Mouse (Mus musculus): Measurements from ENCODE around the gene Tpsg1. TPM values are rescaled to one million over a fixed set of nuclear protein-coding genes. Genes with fewer than 3 reads are reported as not detected.

The Tpsg1 gene
- polyA plus RNA-seq (2011; ENCODE audit: insufficient read depth, insufficient read length, low replicate concordance, missing spikeins), result not detected in 2 replicates

- TF ChIP-seq POLR2A (IDR thresholded peaks at IDR 0.05; ENCODE audit: borderline replicate concordance, control insufficient read depth, low read depth, low read length) (no peak), CTCF (IDR thresholded peaks at IDR 0.05; ENCODE audit: control insufficient read depth, insufficient read depth, low read length) (no peak)
- 63% methylated on average over 3 of the region's 3 CpGs for WGBS
- Histone ChIP-seq H3K4me1 (ENCODE audit: control insufficient read depth, insufficient read depth, low read length) (no peaks in the 10 kb centered on the region), H3K4me3 (replicated peaks; ENCODE audit: control insufficient read depth, low read depth, low read length) (no peak within 1 kb of the TSS), H3K27ac (ENCODE audit: control insufficient read depth, insufficient read depth, low read depth, low read length, poor library complexity) (no peak within 1 kb of the TSS)
Measured at GRCm38 (mm10) chr17:25368973-25369372, at the start of gene Tpsg1. TSS of gene Tpsg1 (plus strand) at chr17:25369273.

DNA sequence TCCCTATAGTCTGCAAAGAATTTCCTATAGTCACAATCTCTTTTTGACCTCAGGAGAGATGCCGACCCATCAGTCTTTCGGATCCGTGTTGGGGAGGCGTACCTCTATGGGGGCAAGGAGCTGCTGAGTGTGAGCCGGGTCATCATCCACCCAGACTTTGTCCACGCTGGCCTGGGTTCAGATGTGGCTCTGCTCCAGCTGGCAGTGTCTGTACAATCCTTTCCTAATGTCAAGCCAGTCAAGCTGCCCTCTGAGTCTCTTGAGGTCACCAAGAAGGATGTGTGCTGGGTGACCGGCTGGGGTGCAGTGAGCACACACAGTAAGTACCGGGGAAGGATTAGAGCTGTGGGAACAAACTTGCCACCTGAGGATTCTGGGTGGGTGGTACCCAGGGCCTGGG, 48.3 kb upstream of the Tpsg1 start:
- Histone ChIP-seq H3K27ac (ENCODE audit: control insufficient read depth, insufficient read depth, low read depth, low read length, poor library complexity) (no peak overlapping the region), H3K4me1 (ENCODE audit: control insufficient read depth, insufficient read depth, low read length) (no peaks in the 10 kb centered on the region), H3K4me3 (replicated peaks; ENCODE audit: control insufficient read depth, low read depth, low read length) (no peak overlapping the region)
- WGBS, result 78% methylated on average over 8 of the region's 8 CpGs
- TF ChIP-seq CTCF (IDR thresholded peaks at IDR 0.05; ENCODE audit: control insufficient read depth, insufficient read depth, low read length), result no peak
- no peak for TF ChIP-seq POLR2A (IDR thresholded peaks at IDR 0.05; ENCODE audit: borderline replicate concordance, control insufficient read depth, low read depth, low read length)

GRCm38 (mm10) chr17:25322930-25323329, 46.1 kb upstream of the Tpsg1 start:
- no peak overlapping the region for H3K4me3 ChIP-seq (replicated peaks; ENCODE audit: control insufficient read depth, low read depth, low read length)
- WGBS, result 18% methylated on average over 2 of the region's 2 CpGs
- H3K4me1 ChIP-seq (ENCODE audit: control insufficient read depth, insufficient read depth, low read length), result no peaks in the 10 kb centered on the region
- TF ChIP-seq CTCF (IDR thresholded peaks at IDR 0.05; ENCODE audit: control insufficient read depth, insufficient read depth, low read length), result no peak
- no peak for TF ChIP-seq POLR2A (IDR thresholded peaks at IDR 0.05; ENCODE audit: borderline replicate concordance, control insufficient read depth, low read depth, low read length)
- no peak overlapping the region for H3K27ac ChIP-seq (ENCODE audit: control insufficient read depth, insufficient read depth, low read depth, low read length, poor library complexity)

DNA sequence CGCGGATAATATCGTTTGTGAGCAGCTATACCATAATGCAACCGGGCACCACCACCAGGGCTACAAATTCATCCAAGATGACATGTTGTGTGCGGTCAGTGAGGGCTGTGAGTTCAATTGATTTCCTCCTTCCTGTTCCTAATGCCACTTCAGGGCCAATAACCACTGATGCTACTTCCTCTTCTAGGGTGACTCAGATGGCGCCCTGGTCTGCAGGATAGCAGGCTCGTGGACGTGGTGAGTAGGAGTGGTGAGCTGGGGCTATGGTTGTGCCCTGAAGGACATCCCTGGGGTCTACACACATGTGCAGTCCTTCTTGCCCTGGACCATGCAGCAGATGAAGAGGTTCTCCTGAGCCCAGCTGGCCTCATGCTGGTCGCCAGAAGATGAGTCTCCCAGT, 36.8 kb upstream of the Tpsg1 start:
- Histone ChIP-seq H3K27ac (ENCODE audit: control insufficient read depth, insufficient read depth, low read depth, low read length, poor library complexity) (no peak overlapping the region), H3K4me1 (ENCODE audit: control insufficient read depth, insufficient read depth, low read length) (peaks cover 1% of the 10 kb centered on the region; the same call in 1 of the 2 replicates), H3K4me3 (replicated peaks; ENCODE audit: control insufficient read depth, low read depth, low read length) (no peak overlapping the region)
- TF ChIP-seq POLR2A (IDR thresholded peaks at IDR 0.05; ENCODE audit: borderline replicate concordance, control insufficient read depth, low read depth, low read length) (no peak), CTCF (IDR thresholded peaks at IDR 0.05; ENCODE audit: control insufficient read depth, insufficient read depth, low read length) (no peak)
- WGBS, result 5% methylated on average over 9 of the region's 9 CpGs

- Histone ChIP-seq H3K4me3 (replicated peaks; ENCODE audit: control insufficient read depth, low read depth, low read length) (no peak overlapping the region), H3K4me1 (ENCODE audit: control insufficient read depth, insufficient read depth, low read length) (peaks cover 1% of the 10 kb centered on the region; the same call in 1 of the 2 replicates), H3K27ac (ENCODE audit: control insufficient read depth, insufficient read depth, low read depth, low read length, poor library complexity) (no peak overlapping the region)
- TF ChIP-seq POLR2A (IDR thresholded peaks at IDR 0.05; ENCODE audit: borderline replicate concordance, control insufficient read depth, low read depth, low read length) (no peak), CTCF (IDR thresholded peaks at IDR 0.05; ENCODE audit: control insufficient read depth, insufficient read depth, low read length) (peak; percentile 87)
- 4% methylated on average over 8 of the region's 8 CpGs for WGBS
Measured at GRCm38 (mm10) chr17:25333943-25334342, 35.1 kb upstream of the Tpsg1 start.

- 86% methylated on average over 4 of the region's 4 CpGs for WGBS
- Histone ChIP-seq H3K4me1 (ENCODE audit: control insufficient read depth, insufficient read depth, low read length) (no peaks in the 10 kb centered on the region), H3K27ac (ENCODE audit: control insufficient read depth, insufficient read depth, low read depth, low read length, poor library complexity) (no peak overlapping the region), H3K4me3 (replicated peaks; ENCODE audit: control insufficient read depth, low read depth, low read length) (no peak overlapping the region)
- TF ChIP-seq CTCF (IDR thresholded peaks at IDR 0.05; ENCODE audit: control insufficient read depth, insufficient read depth, low read length), result no peak
- TF ChIP-seq POLR2A (IDR thresholded peaks at IDR 0.05; ENCODE audit: borderline replicate concordance, control insufficient read depth, low read depth, low read length), result no peak
Measured at GRCm38 (mm10) chr17:25338218-25338617, 30.9 kb upstream of the Tpsg1 start.

DNA sequence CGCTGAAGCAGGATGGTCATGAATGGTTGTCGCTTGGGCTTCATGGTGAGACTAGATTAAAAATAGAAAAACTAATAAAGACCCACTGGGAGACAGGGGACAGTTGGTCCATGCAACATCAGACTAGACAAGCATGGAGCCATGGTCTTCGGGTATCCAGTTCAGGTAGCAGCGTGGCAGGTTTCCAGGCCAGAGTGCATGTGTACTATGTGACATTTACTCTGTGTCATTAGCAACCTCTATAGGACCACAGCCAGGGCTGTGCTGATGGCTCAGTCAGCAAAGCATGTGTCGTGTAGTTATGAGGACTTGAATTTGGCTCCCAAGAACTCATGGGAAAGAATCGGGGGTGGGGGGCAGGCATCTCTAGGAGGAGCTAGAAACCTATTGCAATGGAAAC, 29.1 kb upstream of the Tpsg1 start:
- no peak overlapping the region for H3K27ac ChIP-seq (ENCODE audit: control insufficient read depth, insufficient read depth, low read depth, low read length, poor library complexity)
- H3K4me3 ChIP-seq (replicated peaks; ENCODE audit: control insufficient read depth, low read depth, low read length), result no peak overlapping the region
- no peaks in the 10 kb centered on the region for H3K4me1 ChIP-seq (ENCODE audit: control insufficient read depth, insufficient read depth, low read length)
- TF ChIP-seq POLR2A (IDR thresholded peaks at IDR 0.05; ENCODE audit: borderline replicate concordance, control insufficient read depth, low read depth, low read length), result no peak
- no peak for TF ChIP-seq CTCF (IDR thresholded peaks at IDR 0.05; ENCODE audit: control insufficient read depth, insufficient read depth, low read length)
- 80% methylated on average over 6 of the region's 6 CpGs for WGBS

DNA sequence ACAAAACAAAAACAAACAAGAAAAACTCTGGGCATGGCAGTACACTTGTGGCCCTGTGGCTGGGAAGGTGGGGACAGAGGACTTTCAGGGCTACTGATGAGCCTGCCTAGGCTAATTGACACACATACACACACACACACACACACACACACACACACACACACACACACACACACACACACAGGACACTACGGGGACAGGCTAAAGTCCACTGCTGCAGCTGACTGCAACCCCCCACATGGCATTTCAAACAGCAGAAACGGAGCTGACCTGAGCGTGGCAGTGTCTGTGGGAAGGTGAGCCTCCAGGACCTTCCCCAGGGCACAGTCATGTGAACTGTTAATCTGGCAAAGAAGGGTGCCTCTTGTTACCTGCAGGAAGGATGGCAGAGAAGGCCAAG, 27.6 kb upstream of the Tpsg1 start:
- Histone ChIP-seq H3K27ac (ENCODE audit: control insufficient read depth, insufficient read depth, low read depth, low read length, poor library complexity) (no peak overlapping the region), H3K4me1 (ENCODE audit: control insufficient read depth, insufficient read depth, low read length) (no peaks in the 10 kb centered on the region), H3K4me3 (replicated peaks; ENCODE audit: control insufficient read depth, low read depth, low read length) (no peak overlapping the region)
- WGBS, result 45% methylated on average over 3 of the region's 3 CpGs
- TF ChIP-seq POLR2A (IDR thresholded peaks at IDR 0.05; ENCODE audit: borderline replicate concordance, control insufficient read depth, low read depth, low read length) (no peak), CTCF (IDR thresholded peaks at IDR 0.05; ENCODE audit: control insufficient read depth, insufficient read depth, low read length) (no peak)

DNA sequence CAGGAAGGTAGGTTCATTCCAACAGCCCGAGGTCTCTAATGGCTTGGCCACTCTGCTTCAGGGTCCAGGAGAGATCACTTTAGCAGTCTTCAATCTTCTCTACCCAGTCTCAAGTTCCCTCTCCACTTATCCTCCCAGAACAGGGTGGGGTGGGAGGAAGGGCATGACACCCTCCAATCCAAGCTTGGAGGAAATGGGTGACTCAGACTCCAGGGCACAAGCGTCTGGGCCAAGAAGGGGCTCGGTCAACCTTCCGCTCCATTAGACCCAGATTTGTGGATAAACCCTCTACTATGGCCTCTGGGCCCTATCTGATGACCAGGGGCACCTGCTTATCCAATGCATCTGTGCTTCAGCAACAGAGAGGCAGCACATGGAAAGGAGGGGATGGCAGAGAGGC, 23.6 kb upstream of the Tpsg1 start, which contains the start of gene Tpsab1:
Gene Tpsab1, minus strand, starts transcription at position 101 of the 400 bp plus-strand sequence.
- TF ChIP-seq POLR2A (IDR thresholded peaks at IDR 0.05; ENCODE audit: borderline replicate concordance, control insufficient read depth, low read depth, low read length) (no peak), CTCF (IDR thresholded peaks at IDR 0.05; ENCODE audit: control insufficient read depth, insufficient read depth, low read length) (no peak)
- Histone ChIP-seq H3K4me1 (ENCODE audit: control insufficient read depth, insufficient read depth, low read length) (no peaks in the 10 kb centered on the region), H3K4me3 (replicated peaks; ENCODE audit: control insufficient read depth, low read depth, low read length) (no peak within 1 kb of the TSS), H3K27ac (ENCODE audit: control insufficient read depth, insufficient read depth, low read depth, low read length, poor library complexity) (no peak within 1 kb of the TSS)
- 85% methylated on average over 4 of the region's 4 CpGs for WGBS
